Mouse (Mus musculus): Measurements from ENCODE around the gene Akt1s1. TPM values are rescaled to one million over a fixed set of nuclear protein-coding genes. Genes with fewer than 3 reads are reported as not detected.

Akt1s1 gene
- total and polyA plus RNA-seq, 3 experiments, result 9.5 to 24.2 (median 23.3) TPM

DNA sequence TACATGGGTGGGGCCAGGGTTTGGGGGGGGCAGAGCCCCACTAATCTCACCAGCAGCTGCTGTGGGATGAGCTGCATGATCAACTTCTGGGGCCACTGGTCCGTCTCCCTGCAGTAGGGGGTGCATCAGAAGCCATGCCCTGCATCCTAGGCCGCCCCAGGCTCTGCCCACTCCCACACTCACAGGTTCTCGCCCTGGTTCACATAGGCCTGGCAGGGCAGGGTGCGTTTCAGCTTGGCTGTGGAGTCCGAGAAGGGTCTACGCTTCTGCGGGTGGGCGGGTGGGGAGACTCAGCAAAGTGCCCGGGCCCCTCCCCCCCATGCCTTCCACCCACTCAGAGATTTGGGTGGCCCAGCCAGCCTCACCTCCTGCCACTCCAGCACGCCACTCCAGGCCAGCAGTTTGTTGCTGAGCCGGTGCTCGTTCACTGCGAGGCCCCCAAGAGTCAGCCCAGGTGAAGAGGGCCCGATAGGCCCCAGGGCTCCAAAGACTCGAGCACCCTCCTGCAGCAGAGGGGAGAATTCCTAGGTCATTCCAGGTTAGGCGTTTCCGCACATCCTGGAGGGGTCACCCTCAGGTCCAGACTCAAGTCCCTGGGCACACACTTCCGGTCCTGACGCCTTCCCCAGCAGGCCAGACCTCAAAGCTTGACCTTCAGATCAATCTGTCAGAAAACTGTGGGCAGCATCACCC is 18.4 kb downstream of the Akt1s1 start:
- Histone ChIP-seq H3K79me2 (replicated peaks; ENCODE audit: control insufficient read depth, extremely low read depth, insufficient read depth, poor library complexity, severe bottlenecking) (no peaks in the 10 kb centered on the region), H3K4me1 (ENCODE audit: control insufficient read depth in 1 of 2, insufficient read depth in 2 of 2) (peaks cover 25 to 45% of the 10 kb centered on the region in 2 experiments), H3K9ac (ENCODE audit: insufficient read depth, low read depth) (no peak overlapping the region), H3K4me3 (replicated peaks in 1 of 3; ENCODE audit: low read depth in 2 of 3, low read length in 2 of 3, poor library complexity in 1 of 3) (no peak overlapping the region), H3K36me3 (replicated peaks in 1 of 2; ENCODE audit: control insufficient read depth in 1 of 2, insufficient read depth in 1 of 2, low read length in 1 of 2) (peaks cover 31 to 44% of the 10 kb centered on the region in 2 experiments), H3K4me2 (ENCODE audit: insufficient read depth, low read depth, poor library complexity, severe bottlenecking) (no peak overlapping the region), H3K27ac (ENCODE audit: insufficient read depth, low read depth) (no peak overlapping the region), H3K9me3 (replicated peaks; ENCODE audit: low read length) (no peaks in the 10 kb centered on the region), H3K27me3 (replicated peaks) (peaks cover 21% of the 10 kb centered on the region)
- in situ Hi-C loops (cut with MboI; ENCODE audit: low pct_ligation_motif_present, low pct_unique_long_range_greater_than_20kb, low sequenced_read_pairs), result no loop called here
- dilution Hi-C loops (cut with MboI; ENCODE audit: extremely low pct_ligation_motif_present, extremely low pct_unique_long_range_greater_than_20kb, low sequenced_read_pairs), result no loop called here
- no peak for TF ChIP-seq SIN3A (IDR thresholded peaks at IDR 0.05; ENCODE audit: low read length)
- TF ChIP-seq E2F4 (IDR thresholded peaks at IDR 0.05; ENCODE audit: insufficient replicate concordance, low read depth, low read length), result no peak
- TF ChIP-seq ELF1 (IDR thresholded peaks at IDR 0.05; ENCODE audit: low read depth, low read length), result no peak
- no peak for DNase-seq (ENCODE audit: extremely low read depth)

DNA sequence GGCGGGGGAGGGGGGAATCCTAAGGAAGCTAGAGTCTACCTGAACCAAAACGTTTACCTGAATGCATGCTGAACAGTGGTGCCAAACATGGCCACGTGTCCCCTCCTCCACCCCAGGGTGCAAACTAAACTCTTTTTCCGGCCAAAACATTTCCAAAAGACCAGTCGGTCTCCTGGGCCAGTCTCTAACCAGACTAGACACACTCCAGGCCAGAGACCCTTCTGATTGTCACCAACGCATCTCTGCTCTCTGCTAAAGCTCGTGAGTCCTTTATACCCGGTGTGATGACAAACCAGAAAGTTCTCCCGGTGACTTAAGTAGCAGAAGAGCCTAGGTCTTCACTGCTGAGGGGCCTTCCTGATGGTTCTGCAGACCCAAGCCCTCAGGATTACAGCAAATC is 19.0 kb downstream of the Akt1s1 start:
- in situ Hi-C loops (cut with MboI; ENCODE audit: low pct_ligation_motif_present, low pct_unique_long_range_greater_than_20kb, low sequenced_read_pairs), result no loop called here
- TF ChIP-seq KAT2A (IDR thresholded peaks at IDR 0.05; ENCODE audit: insufficient replicate concordance, low read length), result no peak
- Histone ChIP-seq H3K4me1 (ENCODE audit: control insufficient read depth in 1 of 2, insufficient read depth in 2 of 2) (peaks cover 25 to 45% of the 10 kb centered on the region in 2 experiments), H3K79me2 (replicated peaks; ENCODE audit: control insufficient read depth, extremely low read depth, insufficient read depth, poor library complexity, severe bottlenecking) (no peaks in the 10 kb centered on the region), H3K4me3 (replicated peaks in 1 of 3; ENCODE audit: low read depth in 2 of 3, low read length in 2 of 3, poor library complexity in 1 of 3) (no peak overlapping the region), H3K27ac (ENCODE audit: insufficient read depth, low read depth) (no peak overlapping the region), H3K27me3 (replicated peaks) (peaks cover 24% of the 10 kb centered on the region), H3K9me3 (replicated peaks; ENCODE audit: low read length) (no peaks in the 10 kb centered on the region), H3K36me3 (replicated peaks in 1 of 2; ENCODE audit: control insufficient read depth in 1 of 2, insufficient read depth in 1 of 2, low read length in 1 of 2) (peaks cover 24 to 38% of the 10 kb centered on the region in 2 experiments), H3K4me2 (ENCODE audit: insufficient read depth, low read depth, poor library complexity, severe bottlenecking) (no peak overlapping the region), H3K9ac (ENCODE audit: insufficient read depth, low read depth) (no peak overlapping the region)
- dilution Hi-C loops (cut with MboI; ENCODE audit: extremely low pct_ligation_motif_present, extremely low pct_unique_long_range_greater_than_20kb, low sequenced_read_pairs), result no loop called here
- DNase-seq (ENCODE audit: extremely low read depth), result no peak

GRCm38 (mm10) chr7:44868465-44868864 is 19.7 kb downstream of the Akt1s1 start:
- Histone ChIP-seq H3K36me3 (replicated peaks in 1 of 2; ENCODE audit: control insufficient read depth in 1 of 2, insufficient read depth in 1 of 2, low read length in 1 of 2) (peaks cover 18 to 31% of the 10 kb centered on the region in 2 experiments), H3K4me3 (replicated peaks in 1 of 3; ENCODE audit: low read depth in 2 of 3, low read length in 2 of 3, poor library complexity in 1 of 3) (peak overlapping the region; percentile 32 to 97 (median 66)), H3K27ac (ENCODE audit: insufficient read depth, low read depth) (no peak overlapping the region), H3K27me3 (replicated peaks) (peaks cover 26% of the 10 kb centered on the region), H3K79me2 (replicated peaks; ENCODE audit: control insufficient read depth, extremely low read depth, insufficient read depth, poor library complexity, severe bottlenecking) (no peaks in the 10 kb centered on the region), H3K4me1 (ENCODE audit: control insufficient read depth in 1 of 2, insufficient read depth in 2 of 2) (peaks cover 25 to 41% of the 10 kb centered on the region in 2 experiments), H3K9ac (ENCODE audit: insufficient read depth, low read depth) (no peak overlapping the region), H3K9me3 (replicated peaks; ENCODE audit: low read length) (no peaks in the 10 kb centered on the region), H3K4me2 (ENCODE audit: insufficient read depth, low read depth, poor library complexity, severe bottlenecking) (peak overlapping the region; percentile 98)
- in situ Hi-C loops (cut with MboI; ENCODE audit: low pct_ligation_motif_present, low pct_unique_long_range_greater_than_20kb, low sequenced_read_pairs) (no loop called here), dilution Hi-C loops (cut with MboI; ENCODE audit: extremely low pct_ligation_motif_present, extremely low pct_unique_long_range_greater_than_20kb, low sequenced_read_pairs) (no loop called here)
- no peak for DNase-seq (ENCODE audit: extremely low read depth)
- peak; percentile 73 for TF ChIP-seq NRF1 (IDR thresholded peaks at IDR 0.05; ENCODE audit: low read depth, low read length)
- no peak; the same call in 1 of the 2 replicates for TF ChIP-seq ZMIZ1 (IDR thresholded peaks at IDR 0.05; ENCODE audit: low read depth, low read length)
- no peak for TF ChIP-seq MAFK (IDR thresholded peaks at IDR 0.05; ENCODE audit: insufficient replicate concordance, low read length)

All from CH12.LX (cell line).